Mouse (Mus musculus) ES-E14 (cell line): Measurements from ENCODE around the gene Trip11.

Source experiments
- HCFC1 ChIP-seq: IDR thresholded peaks from 2 replicates; pipeline ENCODE4 v1.6.1; 2012; ENCODE audit warnings: low read length, inconsistent platforms, borderline replicate concordance; ENCODE audit not compliant: insufficient read depth
- MAFK ChIP-seq: IDR thresholded peaks from 2 replicates; pipeline ENCODE4 v1.6.1; 2014; ENCODE audit warnings: mild to moderate bottlenecking, low read depth, low read length, inconsistent platforms; ENCODE audit not compliant: insufficient read depth
- ZC3H11A ChIP-seq: IDR thresholded peaks from 2 replicates; pipeline ENCODE4 v1.6.1; 2012; ENCODE audit warnings: low read depth, mild to moderate bottlenecking, inconsistent platforms, low read length, borderline replicate concordance
- ZNF384 ChIP-seq: IDR thresholded peaks from 2 replicates; pipeline ENCODE4 v1.6.1; 2012; ENCODE audit warnings: low read depth, low read length, inconsistent platforms

DNA sequence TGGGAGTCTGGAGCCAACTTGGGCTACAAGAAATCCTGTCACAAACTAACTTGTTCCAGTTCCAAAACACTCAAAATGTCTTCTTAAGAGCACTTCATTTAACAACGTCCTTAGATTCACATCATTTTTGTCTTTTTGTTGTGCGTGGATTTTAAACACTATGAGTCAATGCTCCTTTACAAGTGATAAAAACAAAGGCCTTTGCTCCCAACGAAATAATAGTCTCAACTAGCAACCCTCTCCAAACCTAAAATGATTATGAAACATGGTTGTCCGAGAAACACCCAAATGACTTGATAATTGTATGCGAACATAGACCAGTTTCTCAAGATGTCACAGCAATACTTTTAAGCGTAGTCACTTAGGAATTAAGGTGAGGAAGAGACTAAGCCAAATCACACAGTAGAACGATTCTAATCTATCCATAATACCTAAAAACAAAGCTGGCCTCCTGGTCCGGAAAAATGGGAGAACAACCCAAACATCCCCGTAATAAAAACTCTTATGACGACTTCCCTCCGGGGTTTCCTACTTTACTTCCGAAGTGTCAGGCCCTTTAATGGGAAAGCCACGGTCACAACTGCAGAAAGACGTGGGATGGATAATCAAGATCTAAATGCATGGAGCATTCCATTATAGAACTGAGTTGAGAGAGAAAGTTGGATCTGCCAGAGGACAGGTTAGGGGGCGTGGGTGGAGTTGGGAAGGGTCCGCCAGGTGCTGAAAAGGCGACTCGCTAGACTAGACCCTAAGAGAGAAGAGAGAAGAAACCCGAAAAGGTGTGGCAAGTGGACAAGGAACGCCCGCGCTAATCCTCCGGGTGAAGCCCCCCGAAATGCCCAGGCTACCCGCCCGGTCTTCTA is 44.2 kb upstream of the Trip11 start:
- TF ChIP-seq ZC3H11A (no peak), HCFC1 (no peak), MAFK (no peak), ZNF384 (no peak)
